Mouse (Mus musculus) frontal cortex, adult 2 months (tissue): ENCODE measurements around the gene P3h2. TPM values are rescaled to one million over a fixed set of nuclear protein-coding genes. Genes with fewer than 3 reads are reported as not detected.

Experiments
- DNase-seq, 2 experiments: peaks; one replicate each; pipeline ENCODE4 v3.0.0; 2022; ENCODE audit warnings: low spot score in 1 of 2; ENCODE audit errors: extremely low spot score in 1 of 2
- polyA plus RNA-seq: library from polyadenylated mRNA; depleted of rRNA; stranded (reverse); fragments of >200 nt; gene quantifications from 2 replicates; pipeline ENCODE4 v1.2.3, GENCODE M21; 2012

The P3h2 gene
- polyA plus RNA-seq, 1 experiment: 3.5 TPM

- DNase-seq: no peak
Observed at GRCm38 (mm10) chr16:25994605-25995004, 111.0 kb downstream of the P3h2 start.

DNA sequence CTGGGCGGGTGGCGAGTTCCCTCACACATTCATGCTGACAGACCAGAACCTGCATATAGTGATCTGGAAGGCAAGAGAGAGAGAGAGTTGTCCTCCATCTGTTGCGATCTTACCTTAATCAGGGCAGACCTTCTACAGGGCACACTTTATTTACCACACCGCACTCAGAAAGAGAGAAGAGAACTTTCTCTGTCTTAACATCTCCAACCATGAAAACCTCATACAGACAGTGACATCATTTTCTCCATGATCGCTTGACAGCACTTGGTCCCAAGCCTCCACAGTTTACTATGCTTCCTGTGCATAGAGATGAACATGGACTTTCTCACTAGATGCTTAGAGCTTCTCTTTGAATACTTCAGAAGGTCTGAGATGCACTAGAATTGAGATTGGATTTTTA, 118.4 kb downstream of the P3h2 start:
- no peak for DNase-seq

DNA sequence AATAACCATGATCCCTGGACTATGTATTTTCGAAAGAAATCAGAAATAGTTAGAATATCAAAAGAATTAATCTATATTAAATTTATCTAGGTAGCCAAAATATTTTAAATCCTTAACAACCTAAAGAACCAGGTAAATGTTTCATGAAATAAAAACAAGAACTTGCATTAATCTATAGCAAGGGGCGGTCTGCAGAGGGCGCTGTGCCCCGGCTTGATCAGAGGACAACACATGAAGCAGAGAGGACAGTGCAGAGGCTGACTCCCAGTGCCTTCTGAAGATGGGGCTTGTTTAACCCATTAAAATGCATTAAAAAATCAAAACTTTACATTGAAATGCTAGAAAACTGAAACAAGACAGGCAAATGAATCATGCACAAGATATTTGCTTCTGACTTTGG, 121.9 kb downstream of the P3h2 start:
- DNase-seq: peak in 1 of 2 experiments; percentile 22

DNA sequence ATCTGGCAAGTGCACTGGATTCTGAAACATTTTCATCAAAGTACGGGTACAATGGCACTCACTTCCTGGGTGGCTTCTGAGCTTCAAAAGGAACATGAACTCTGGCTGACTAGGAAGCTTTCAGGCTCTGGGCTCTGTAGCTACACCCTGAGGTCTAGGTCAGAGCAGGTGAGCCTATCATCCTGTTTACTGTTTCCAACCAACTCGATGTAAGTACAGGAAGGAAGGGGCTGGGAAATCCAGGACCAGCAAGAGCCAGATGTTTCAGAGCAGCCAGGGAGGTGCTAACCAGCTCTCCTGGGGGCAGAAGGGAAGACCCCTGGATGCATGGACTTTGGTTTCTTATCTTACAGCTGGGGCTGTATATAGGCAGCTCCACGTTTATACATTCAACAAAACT, 126.5 kb downstream of the P3h2 start:
- DNase-seq: no peak

GRCm38 (mm10) chr16:25977210-25977609, 128.4 kb downstream of the P3h2 start:
- DNase-seq: no peak

- DNase-seq: no peak
Observed at GRCm38 (mm10) chr16:25971285-25971684, 134.3 kb downstream of the P3h2 start.

DNA sequence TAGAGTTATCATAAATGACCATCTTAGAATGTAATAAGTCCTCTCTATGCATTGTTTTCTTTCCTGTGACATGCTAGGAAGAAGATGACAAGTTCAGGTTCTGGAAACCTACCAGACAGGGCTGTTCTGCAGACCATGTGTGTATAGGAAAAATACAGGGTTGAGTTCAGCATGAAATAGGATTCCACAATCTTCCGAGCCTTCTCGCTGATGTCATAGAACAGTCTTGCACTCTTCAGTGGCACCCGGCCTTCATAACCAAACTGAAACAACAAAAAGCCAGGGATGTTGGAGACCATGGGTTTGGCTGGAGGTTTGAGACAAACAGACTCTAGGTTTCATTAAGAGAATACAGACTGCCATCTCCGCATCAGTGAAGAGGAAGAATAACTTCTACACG, 134.9 kb downstream of the P3h2 start:
- no peak for DNase-seq

- DNase-seq: no peak
Observed at GRCm38 (mm10) chr16:25970193-25970592, 135.4 kb downstream of the P3h2 start.

DNA sequence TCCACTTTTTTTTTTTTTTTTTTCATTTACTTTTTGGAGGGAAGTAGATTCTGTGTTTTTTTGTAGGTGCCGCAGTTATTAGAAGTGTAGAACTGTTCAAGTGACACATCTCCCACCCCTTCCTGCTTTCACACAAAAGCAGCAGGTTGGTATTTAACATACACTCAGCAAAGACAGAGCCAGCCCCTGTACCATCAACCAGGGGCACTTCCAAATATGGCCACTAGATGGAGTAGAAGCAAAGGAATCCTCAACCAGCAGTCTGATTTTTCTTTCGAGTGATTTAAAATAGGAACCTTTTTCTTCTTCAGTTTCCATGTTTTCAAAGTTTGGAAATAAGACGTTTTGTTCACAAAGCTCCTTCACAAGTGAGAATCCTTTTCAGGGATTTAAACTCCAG, 138.3 kb downstream of the P3h2 start:
- DNase-seq: peak; percentile 42 to 93

GRCm38 (mm10) chr16:25963856-25964255, 141.7 kb downstream of the P3h2 start:
- DNase-seq: peak; percentile 38 to 89

GRCm38 (mm10) chr16:25960345-25960744, 145.2 kb downstream of the P3h2 start:
- peak; percentile 68 to 82 for DNase-seq

GRCm38 (mm10) chr16:25959929-25960328, 145.7 kb downstream of the P3h2 start:
- DNase-seq: no peak

- no peak for DNase-seq
Observed at GRCm38 (mm10) chr16:25958650-25959238, 146.8 kb downstream of the P3h2 start.

- DNase-seq: no peak
Observed at GRCm38 (mm10) chr16:25958213-25958612, 147.4 kb downstream of the P3h2 start.

- DNase-seq: no peak
Observed at GRCm38 (mm10) chr16:25956831-25957230, 148.8 kb downstream of the P3h2 start.

GRCm38 (mm10) chr16:25954614-25955013, 151.0 kb downstream of the P3h2 start:
- no peak for DNase-seq

DNA sequence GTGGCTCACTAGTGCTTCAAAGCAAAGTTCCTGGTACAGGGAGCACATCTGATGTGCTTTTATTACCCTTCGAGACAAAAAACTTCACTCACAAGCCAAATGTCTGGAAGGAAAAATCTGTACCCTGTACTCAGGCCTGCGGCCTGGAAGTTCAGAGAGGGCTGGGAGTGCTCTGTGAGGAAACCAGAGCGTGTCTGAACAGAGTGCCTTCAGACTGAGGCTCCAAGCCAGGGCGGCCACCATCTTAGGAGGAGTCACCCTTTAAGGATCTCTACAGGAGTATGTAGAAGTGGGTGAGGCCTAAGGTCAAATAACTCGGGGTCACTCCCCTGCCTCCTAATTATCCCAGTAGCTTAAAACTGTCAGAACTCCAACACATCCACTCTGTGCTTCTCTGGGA, 152.2 kb downstream of the P3h2 start:
- no peak for DNase-seq

DNA sequence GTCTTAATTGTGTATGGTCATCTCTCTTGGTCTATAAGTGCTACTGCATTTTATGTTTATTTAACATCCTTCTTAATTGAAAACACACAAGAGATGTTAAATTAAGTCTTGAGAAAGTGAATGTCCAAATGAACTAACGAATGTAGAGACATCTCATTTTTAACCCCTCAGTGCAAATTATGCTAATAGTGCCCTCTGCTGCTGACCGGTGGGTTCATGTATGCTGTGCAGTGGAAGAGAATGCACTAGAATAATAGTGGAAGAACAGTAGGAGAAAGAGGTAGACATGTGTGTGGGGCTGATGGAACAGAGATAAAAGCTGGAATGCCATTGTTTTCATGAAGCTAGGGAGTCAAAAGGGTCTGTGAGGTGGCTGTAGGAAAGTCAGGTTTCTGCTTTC, 153.6 kb downstream of the P3h2 start:
- DNase-seq: peak in 1 of 2 experiments; percentile 22

DNA sequence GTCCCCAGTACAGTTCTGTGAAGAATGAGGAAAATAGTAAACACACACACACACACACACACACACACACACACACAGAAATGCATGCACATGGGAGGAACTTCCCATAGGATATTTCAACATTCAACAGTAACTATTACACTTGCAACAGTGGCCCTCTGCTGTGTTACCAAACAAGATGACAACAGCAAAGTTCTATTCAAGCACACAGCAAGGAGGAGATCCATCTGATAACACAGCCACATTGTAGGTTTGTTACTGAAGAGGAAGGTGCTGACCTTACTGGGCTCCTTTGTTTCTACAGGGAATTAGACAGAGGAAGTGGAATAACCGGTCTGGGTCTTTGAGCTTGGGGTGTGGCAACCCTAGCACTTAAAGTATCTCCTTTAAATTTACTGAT, 157.5 kb downstream of the P3h2 start:
- DNase-seq: no peak

GRCm38 (mm10) chr16:25945151-25945955, 160.2 kb downstream of the P3h2 start:
- no peak for DNase-seq

DNA sequence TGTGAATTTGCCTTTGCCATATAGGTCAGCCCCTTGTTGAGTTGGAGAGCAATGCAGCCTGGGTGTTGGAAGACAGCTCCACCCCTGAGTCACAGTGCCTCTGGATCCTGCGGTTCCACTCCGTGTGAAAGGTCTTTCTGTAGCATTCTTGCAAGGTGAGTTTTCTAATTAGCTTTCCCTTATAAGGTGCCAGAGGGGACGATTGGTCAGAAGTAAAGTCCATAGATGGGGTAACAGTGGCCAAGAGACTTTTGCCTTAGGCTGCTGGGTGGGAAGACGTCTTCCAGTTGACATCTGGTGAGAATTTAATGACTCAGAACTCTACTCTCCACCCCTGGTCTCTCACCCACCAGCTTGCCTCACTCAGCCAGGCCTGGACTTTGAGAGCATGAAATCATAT, 163.3 kb downstream of the P3h2 start:
- no peak for DNase-seq

GRCm38 (mm10) chr16:25934181-25934580, 171.4 kb downstream of the P3h2 start:
- DNase-seq: no peak
